Mouse (Mus musculus) midbrain, embryonic 11.5 days (tissue): ENCODE measurements around the gene Arhgef7. TPM values are rescaled to one million over a fixed set of nuclear protein-coding genes. Genes with fewer than 3 reads are reported as not detected.

Experiments used
- ATAC-seq: fragments of 200-750 bp; cut with Nextera tagmentation; 2 replicates; pipeline ENCODE4 v1.8.0; 2017; ENCODE audit warnings: moderate TSS enrichment, moderate library complexity; ENCODE audit not compliant: low FRiP score
- DNase-seq: peaks from one replicate; pipeline ENCODE4 v3.0.0; 2015; ENCODE audit warnings: low spot score; ENCODE audit errors: missing footprints
- H3K27ac ChIP-seq: fragments of 300-500 bp; sonication (generic); 2 replicates; pipeline ENCODE4 v1.5.1; 2014; ENCODE audit warnings: low read depth, low read length
- H3K27me3 ChIP-seq: fragments of 300-500 bp; sonication (generic); 2 replicates; pipeline ENCODE4 v1.6.1; 2014; ENCODE audit warnings: mild to moderate bottlenecking, low read length, moderate library complexity, mixed read lengths; ENCODE audit not compliant: control insufficient read depth, insufficient read depth
- H3K36me3 ChIP-seq: fragments of 300-500 bp; sonication (generic); 2 replicates; pipeline ENCODE4 v1.6.1; 2014; ENCODE audit warnings: mild to moderate bottlenecking, low read length, moderate library complexity, mixed read lengths; ENCODE audit not compliant: control insufficient read depth, insufficient read depth
- H3K4me1 ChIP-seq: fragments of 300-500 bp; sonication (generic); 2 replicates; pipeline ENCODE4 v1.6.1; 2014; ENCODE audit warnings: low read length; ENCODE audit not compliant: control insufficient read depth, insufficient read depth
- H3K4me2 ChIP-seq: fragments of 300-500 bp; sonication (generic); 2 replicates; pipeline ENCODE4 v1.6.1; 2014; ENCODE audit warnings: mild to moderate bottlenecking, moderate library complexity
- H3K4me3 ChIP-seq: fragments of 300-500 bp; sonication (generic); 2 replicates; pipeline ENCODE4 v1.5.1; 2014; ENCODE audit warnings: low read depth, low read length
- H3K9ac ChIP-seq: fragments of 300-500 bp; sonication (generic); 2 replicates; pipeline ENCODE4 v1.6.1; 2014; ENCODE audit warnings: low read length
- H3K9me3 ChIP-seq: fragments of 300-500 bp; sonication (generic); 2 replicates; pipeline ENCODE4 v1.6.1; 2016; ENCODE audit warnings: low read length; ENCODE audit not compliant: control insufficient read depth
- WGBS: fragments of 180-500 bp; shearing (Covaris S2); extraction: QIAGEN DNeasy Blood & Tissue Kit; methylation state at CpG from one replicate; pipeline ENCODE4 v1.1.7; 2014; 5-methylcytosine and 5-hydroxymethylcytosine counted together
- polyA plus RNA-seq: library from polyadenylated mRNA; unstranded; fragments of >200 nt; fragmentation: Nextera tagmentation; extraction: Ambion mirVana; gene quantifications from 2 replicates; pipeline ENCODE4 v1.2.1, GENCODE M21; 2014

Gene Arhgef7
- polyA plus RNA-seq, 1 experiment from 2014 or later = 56.8 TPM

- Histone ChIP-seq H3K27me3 (no peaks in the 10 kb centered on the region; the same call in 1 of the 2 replicates), H3K4me1 (peaks cover 3% of the 10 kb centered on the region; the same call in 1 of the 2 replicates), H3K4me2 (no peak overlapping the region), H3K9ac (no peak overlapping the region), H3K36me3 (no peaks in the 10 kb centered on the region), H3K27ac (no peak overlapping the region), H3K9me3 (no peaks in the 10 kb centered on the region), H3K4me3 (no peak overlapping the region)
- no peak for ATAC-seq
- 94% methylated on average over 7 of the region's 7 CpGs for WGBS
- no peak for DNase-seq
These were observed 30.1 kb upstream of the Arhgef7 start for GRCm38 (mm10) chr8:11697467-11697866.

- no peaks in the 10 kb centered on the region; the same call in 1 of the 2 replicates for H3K27me3 ChIP-seq
- no peaks in the 10 kb centered on the region for H3K9me3 ChIP-seq
- H3K4me3 ChIP-seq = no peak overlapping the region
- H3K4me1 ChIP-seq = peaks cover 3% of the 10 kb centered on the region; the same call in 1 of the 2 replicates
- H3K4me2 ChIP-seq = no peak overlapping the region
- 78% methylated on average over 5 of the region's 5 CpGs for WGBS
- H3K27ac ChIP-seq = no peak overlapping the region
- H3K9ac ChIP-seq = no peak overlapping the region
- no peak for ATAC-seq
- DNase-seq = no peak
- H3K36me3 ChIP-seq = no peaks in the 10 kb centered on the region
These were observed 28.0 kb upstream of the Arhgef7 start for GRCm38 (mm10) chr8:11699442-11700001.

GRCm38 (mm10) chr8:11700060-11701032 lies 27.2 kb upstream of the Arhgef7 start:
- WGBS = 41% methylated on average over 26 of the region's 26 CpGs
- Histone ChIP-seq H3K36me3 (no peaks in the 10 kb centered on the region), H3K9ac (peak overlapping the region; percentile 55; the same call in 1 of the 2 replicates), H3K27me3 (no peaks in the 10 kb centered on the region; the same call in 1 of the 2 replicates), H3K4me3 (no peak overlapping the region), H3K4me2 (peak overlapping the region; percentile 36), H3K4me1 (peaks cover 3% of the 10 kb centered on the region; the same call in 1 of the 2 replicates), H3K27ac (no peak overlapping the region), H3K9me3 (no peaks in the 10 kb centered on the region)
- ATAC-seq = peak; percentile 76; the same call in 1 of the 2 replicates
- DNase-seq = peak; percentile 97

- peak within 1 kb of the TSS; percentile 55; the same call in 1 of the 2 replicates for H3K9ac ChIP-seq
These were observed 26.5 kb upstream of the Arhgef7 start, which contains the start of gene 1700016D06Rik for GRCm38 (mm10) chr8:11701033-11701362. Gene 1700016D06Rik, minus strand, starts transcription at chr8:11701063.

DNA sequence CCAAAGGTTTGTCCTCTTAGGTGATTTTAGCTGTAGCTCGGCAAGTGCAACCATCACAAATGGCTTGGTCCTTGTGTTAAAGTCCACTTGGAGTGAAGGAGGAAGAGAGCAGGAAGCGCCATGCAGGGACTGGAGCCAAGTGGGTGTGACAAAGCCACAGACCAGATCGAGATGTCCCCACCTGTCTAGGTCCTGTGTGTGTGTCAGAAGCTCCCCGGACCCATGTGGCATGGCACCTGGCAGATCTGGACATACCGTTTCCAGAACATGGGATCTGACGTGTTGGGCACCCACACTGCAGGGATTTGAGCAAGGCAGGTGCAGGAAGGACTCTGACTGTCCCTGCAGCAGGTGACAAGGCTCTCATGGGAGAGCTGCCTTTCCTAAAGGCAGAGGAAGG lies 26.1 kb upstream of the Arhgef7 start:
- no peak overlapping the region for H3K4me3 ChIP-seq
- no peak overlapping the region for H3K4me2 ChIP-seq
- H3K27ac ChIP-seq = no peak overlapping the region
- WGBS = 84% methylated on average over 6 of the region's 6 CpGs
- H3K27me3 ChIP-seq = no peaks in the 10 kb centered on the region; the same call in 1 of the 2 replicates
- H3K4me1 ChIP-seq = peaks cover 3% of the 10 kb centered on the region; the same call in 1 of the 2 replicates
- H3K9me3 ChIP-seq = no peaks in the 10 kb centered on the region
- no peaks in the 10 kb centered on the region for H3K36me3 ChIP-seq
- no peak overlapping the region for H3K9ac ChIP-seq
- ATAC-seq = no peak
- DNase-seq = peak; percentile 78

More at GRCm38 (mm10) chr8:11701033-11701362, 26.5 kb upstream of the Arhgef7 start, which contains the start of gene 1700016D06Rik:
- no peaks in the 10 kb centered on the region for H3K36me3 ChIP-seq
- H3K4me3 ChIP-seq = no peak within 1 kb of the TSS
- H3K4me1 ChIP-seq = peaks cover 3% of the 10 kb centered on the region; the same call in 1 of the 2 replicates
- H3K4me2 ChIP-seq = peak within 1 kb of the TSS; percentile 36
- ATAC-seq = no peak
- H3K27me3 ChIP-seq = no peaks in the 10 kb centered on the region; the same call in 1 of the 2 replicates
- no peaks in the 10 kb centered on the region for H3K9me3 ChIP-seq
- 73% methylated on average over 6 of the region's 6 CpGs for WGBS
- DNase-seq = peak; percentile 39
- H3K27ac ChIP-seq = no peak within 1 kb of the TSS

GRCm38 (mm10) chr8:11703789-11704188 lies 23.7 kb upstream of the Arhgef7 start:
- peaks cover 5% of the 10 kb centered on the region; the same call in 1 of the 2 replicates for H3K4me1 ChIP-seq
- H3K9ac ChIP-seq = no peak overlapping the region
- H3K4me2 ChIP-seq = no peak overlapping the region
- no peaks in the 10 kb centered on the region; the same call in 1 of the 2 replicates for H3K27me3 ChIP-seq
- H3K36me3 ChIP-seq = no peaks in the 10 kb centered on the region
- DNase-seq = peak; percentile 45
- no peak overlapping the region for H3K27ac ChIP-seq
- no peak overlapping the region for H3K4me3 ChIP-seq
- no peak for ATAC-seq
- 95% methylated on average over 5 of the region's 5 CpGs for WGBS
- no peaks in the 10 kb centered on the region for H3K9me3 ChIP-seq

- H3K4me2 ChIP-seq = no peak overlapping the region
- 71% methylated on average over 6 of the region's 6 CpGs for WGBS
These were observed 22.7 kb upstream of the Arhgef7 start for GRCm38 (mm10) chr8:11704716-11705420.

GRCm38 (mm10) chr8:11705818-11706217 lies 21.7 kb upstream of the Arhgef7 start:
- Histone ChIP-seq H3K4me2 (no peak overlapping the region), H3K36me3 (no peaks in the 10 kb centered on the region), H3K4me1 (peaks cover 7% of the 10 kb centered on the region), H3K27ac (no peak overlapping the region), H3K9ac (no peak overlapping the region), H3K27me3 (no peaks in the 10 kb centered on the region), H3K4me3 (no peak overlapping the region), H3K9me3 (no peaks in the 10 kb centered on the region)
- 89% methylated on average over 12 of the region's 12 CpGs for WGBS
- ATAC-seq (no peak), DNase-seq (peak; percentile 65)

More at GRCm38 (mm10) chr8:11704716-11705420, 22.7 kb upstream of the Arhgef7 start:
- Histone ChIP-seq H3K9ac (no peak overlapping the region), H3K36me3 (no peaks in the 10 kb centered on the region), H3K9me3 (no peaks in the 10 kb centered on the region), H3K27ac (no peak overlapping the region), H3K27me3 (no peaks in the 10 kb centered on the region; the same call in 1 of the 2 replicates), H3K4me3 (no peak overlapping the region), H3K4me1 (peaks cover 5% of the 10 kb centered on the region; the same call in 1 of the 2 replicates)
- peak; percentile 45 for DNase-seq
- no peak for ATAC-seq
